Mouse (Mus musculus): ENCODE results near the gene Slc4a2. TPM values are rescaled to one million over a fixed set of nuclear protein-coding genes. Genes with fewer than 3 reads are reported as not detected.
A peak's percentile ranks its signal among the peaks of the same experiment; 100 is the strongest.

Gene Slc4a2
- total and polyA plus RNA-seq, 2 experiments: 15.4 to 40.4 TPM

DNA sequence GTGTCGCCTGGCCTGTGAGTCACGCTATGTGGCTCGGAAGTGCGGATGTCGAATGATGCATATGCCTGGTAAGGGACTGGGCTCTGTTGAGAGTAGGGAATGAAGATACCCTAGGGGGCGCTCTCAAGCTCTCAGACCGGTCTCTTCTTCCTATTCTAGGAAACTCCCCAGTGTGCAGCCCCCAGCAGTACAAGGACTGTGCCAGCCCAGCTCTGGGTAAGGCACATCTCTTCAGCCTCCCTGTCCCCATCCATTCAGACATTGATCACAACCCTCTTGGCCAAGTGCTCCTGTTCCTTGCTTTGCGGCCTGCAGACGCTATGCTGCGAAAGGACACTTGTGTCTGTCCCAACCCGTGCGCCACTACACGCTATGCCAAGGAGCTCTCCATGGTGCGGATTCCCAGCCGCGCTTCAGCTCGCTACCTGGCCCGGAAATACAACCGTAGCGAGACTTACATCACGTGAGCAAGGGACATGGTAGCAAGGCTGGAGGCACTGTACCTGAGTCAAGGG, 7.4 kb upstream of the Slc4a2 start:
- H3K79me2 ChIP-seq (ENCODE audit: control insufficient read depth, insufficient read depth, low read length): no peaks in the 10 kb centered on the region
- TF ChIP-seq CTCF (IDR thresholded peaks at IDR 0.05; ENCODE audit: low read depth, low read length) (peak; percentile 62), POLR2A (IDR thresholded peaks at IDR 0.05; ENCODE audit: extremely low read depth, insufficient read depth, low read length) (no peak)
- no peak overlapping the region for H3K27ac ChIP-seq (replicated peaks; ENCODE audit: insufficient read depth, low read depth, low read length)
- H3K27me3 ChIP-seq (ENCODE audit: control insufficient read depth, insufficient read depth, low read length): no peaks in the 10 kb centered on the region
- H3K4me3 ChIP-seq (ENCODE audit: insufficient read depth, low read depth, low read length): no peak overlapping the region
- no peaks in the 10 kb centered on the region for H3K4me1 ChIP-seq (ENCODE audit: control insufficient read depth, insufficient read depth, low read length)
- H3K9ac ChIP-seq (ENCODE audit: low read depth, low read length): no peak overlapping the region
- 8% methylated on average over 21 of the region's 21 CpGs for WGBS
- peak; percentile 50 for DNase-seq (ENCODE audit: extremely low read depth, low read depth, low spot score)
- H3K36me3 ChIP-seq (ENCODE audit: control insufficient read depth, insufficient read depth, low read length): no peaks in the 10 kb centered on the region

DNA sequence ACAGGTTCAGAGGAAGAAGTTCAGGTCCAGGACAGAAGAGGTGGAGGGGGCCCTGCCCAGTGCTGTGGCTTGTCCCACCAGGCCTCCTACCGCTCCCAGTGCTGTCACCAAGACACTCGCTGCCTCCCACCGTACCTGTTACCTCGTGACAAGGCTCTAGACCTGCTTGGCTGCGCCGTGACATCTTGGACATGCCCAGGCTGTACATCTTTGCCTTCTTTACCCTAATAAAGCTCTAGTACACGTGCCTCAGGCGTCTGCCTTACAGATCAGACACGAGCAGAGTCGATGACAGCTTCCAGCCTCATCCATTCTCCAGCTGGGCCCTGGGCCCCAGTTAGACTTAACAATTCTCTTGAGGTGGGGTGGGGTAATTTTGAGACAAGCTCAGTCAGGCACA, 6.0 kb upstream of the Slc4a2 start:
- WGBS: 93% methylated on average over 10 of the region's 10 CpGs
- DNase-seq (ENCODE audit: extremely low read depth, low read depth, low spot score): no peak
- H3K36me3 ChIP-seq (ENCODE audit: control insufficient read depth, insufficient read depth, low read length): no peaks in the 10 kb centered on the region
- TF ChIP-seq POLR2A (IDR thresholded peaks at IDR 0.05; ENCODE audit: extremely low read depth, insufficient read depth, low read length) (no peak), CTCF (IDR thresholded peaks at IDR 0.05; ENCODE audit: low read depth, low read length) (no peak)
- no peaks in the 10 kb centered on the region for H3K27me3 ChIP-seq (ENCODE audit: control insufficient read depth, insufficient read depth, low read length)
- H3K27ac ChIP-seq (replicated peaks; ENCODE audit: insufficient read depth, low read depth, low read length): no peak overlapping the region
- no peak overlapping the region for H3K4me3 ChIP-seq (ENCODE audit: insufficient read depth, low read depth, low read length)
- H3K9ac ChIP-seq (ENCODE audit: low read depth, low read length): no peak overlapping the region
- no peaks in the 10 kb centered on the region for H3K4me1 ChIP-seq (ENCODE audit: control insufficient read depth, insufficient read depth, low read length)
- 0 out of 2 replicates have a peak, but pooled peaks cover under 1% of the 10 kb centered on the region for H3K79me2 ChIP-seq (ENCODE audit: control insufficient read depth, insufficient read depth, low read length)

DNA sequence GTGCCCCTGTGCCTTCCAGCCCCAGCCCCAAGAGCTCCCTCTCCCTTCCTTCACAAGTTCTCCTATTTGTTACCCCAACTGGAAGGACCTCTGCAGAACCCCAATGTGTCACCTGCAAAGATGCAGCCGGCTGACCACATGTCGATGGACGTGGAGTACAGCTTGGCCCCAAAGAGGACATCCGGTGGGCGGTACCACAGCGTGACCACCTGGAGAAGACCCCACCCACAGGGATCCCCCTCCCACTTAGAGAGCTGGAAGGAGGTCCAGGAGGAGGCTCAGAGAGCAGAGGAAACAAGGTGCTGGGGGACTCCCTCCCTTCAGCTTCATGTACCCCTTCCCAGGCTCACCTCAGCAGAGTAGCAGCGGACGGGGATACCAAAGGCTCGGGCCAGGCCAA, 3.3 kb upstream of the Slc4a2 start:
- no peak for DNase-seq (ENCODE audit: extremely low read depth, low read depth, low spot score)
- Histone ChIP-seq H3K4me1 (ENCODE audit: control insufficient read depth, insufficient read depth, low read length) (peaks cover 5% of the 10 kb centered on the region; the same call in 1 of the 2 replicates), H3K27ac (replicated peaks; ENCODE audit: insufficient read depth, low read depth, low read length) (no peak overlapping the region), H3K36me3 (ENCODE audit: control insufficient read depth, insufficient read depth, low read length) (no peaks in the 10 kb centered on the region), H3K9ac (ENCODE audit: low read depth, low read length) (no peak overlapping the region), H3K79me2 (ENCODE audit: control insufficient read depth, insufficient read depth, low read length) (peaks cover 2% of the 10 kb centered on the region; the same call in 1 of the 2 replicates), H3K4me3 (ENCODE audit: insufficient read depth, low read depth, low read length) (no peak overlapping the region), H3K27me3 (ENCODE audit: control insufficient read depth, insufficient read depth, low read length) (no peaks in the 10 kb centered on the region)
- TF ChIP-seq CTCF (IDR thresholded peaks at IDR 0.05; ENCODE audit: low read depth, low read length) (no peak), POLR2A (IDR thresholded peaks at IDR 0.05; ENCODE audit: extremely low read depth, insufficient read depth, low read length) (no peak)
- WGBS: 99% methylated on average over 9 of the region's 9 CpGs

DNA sequence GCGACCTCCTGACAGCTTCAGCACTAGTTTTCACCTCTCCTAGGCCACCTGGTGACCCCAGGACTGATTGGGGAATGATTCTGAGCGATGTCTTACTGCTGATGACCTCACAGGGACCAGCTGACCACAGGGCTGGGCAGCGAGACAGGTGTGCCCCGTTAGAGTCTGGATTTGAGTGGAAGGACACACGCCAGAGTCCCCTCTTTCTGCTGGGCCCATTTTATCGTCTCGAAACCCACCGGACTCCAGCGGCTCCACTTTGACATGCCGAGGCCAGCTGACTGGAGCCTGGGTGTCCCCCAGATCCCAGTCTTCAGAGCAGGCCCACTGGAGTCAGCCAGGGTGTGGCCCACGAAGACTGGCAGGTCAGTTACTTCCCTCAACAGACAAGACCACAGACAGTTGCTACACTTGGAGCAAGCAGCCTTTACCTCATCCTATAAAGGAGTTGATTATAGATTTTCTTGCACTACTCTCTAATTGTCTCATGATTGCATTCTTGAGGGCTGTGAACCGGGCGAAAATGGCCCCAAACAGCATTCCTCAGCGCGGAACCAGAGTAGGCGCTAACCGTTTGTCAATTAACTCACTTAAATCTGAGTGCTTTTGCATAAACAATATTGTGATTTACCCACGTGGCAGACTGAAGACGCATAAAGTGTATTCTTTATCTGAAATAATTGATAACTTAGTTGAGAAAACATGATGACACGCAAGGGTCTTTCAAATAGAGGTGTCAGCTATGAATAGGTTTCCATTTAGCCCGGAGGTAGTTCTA, 556 bp downstream of the Slc4a2 start:
- H3K27ac ChIP-seq (replicated peaks; ENCODE audit: insufficient read depth, low read depth, low read length): peak overlapping the region; percentile 87
- peak overlapping the region; percentile 95 for H3K9ac ChIP-seq (ENCODE audit: low read depth, low read length)
- peaks cover 6% of the 10 kb centered on the region; the same call in 1 of the 2 replicates for H3K79me2 ChIP-seq (ENCODE audit: control insufficient read depth, insufficient read depth, low read length)
- H3K36me3 ChIP-seq (ENCODE audit: control insufficient read depth, insufficient read depth, low read length): no peaks in the 10 kb centered on the region
- DNase-seq (ENCODE audit: extremely low read depth, low read depth, low spot score): peak; percentile 35
- no peaks in the 10 kb centered on the region for H3K27me3 ChIP-seq (ENCODE audit: control insufficient read depth, insufficient read depth, low read length)
- H3K4me1 ChIP-seq (ENCODE audit: control insufficient read depth, insufficient read depth, low read length): peaks cover 13% of the 10 kb centered on the region
- TF ChIP-seq CTCF (IDR thresholded peaks at IDR 0.05; ENCODE audit: low read depth, low read length): no peak
- no peak for TF ChIP-seq POLR2A (IDR thresholded peaks at IDR 0.05; ENCODE audit: extremely low read depth, insufficient read depth, low read length)
- WGBS: 8% methylated on average over 21 of the region's 21 CpGs
- peak overlapping the region; percentile 76 for H3K4me3 ChIP-seq (ENCODE audit: insufficient read depth, low read depth, low read length)

DNA sequence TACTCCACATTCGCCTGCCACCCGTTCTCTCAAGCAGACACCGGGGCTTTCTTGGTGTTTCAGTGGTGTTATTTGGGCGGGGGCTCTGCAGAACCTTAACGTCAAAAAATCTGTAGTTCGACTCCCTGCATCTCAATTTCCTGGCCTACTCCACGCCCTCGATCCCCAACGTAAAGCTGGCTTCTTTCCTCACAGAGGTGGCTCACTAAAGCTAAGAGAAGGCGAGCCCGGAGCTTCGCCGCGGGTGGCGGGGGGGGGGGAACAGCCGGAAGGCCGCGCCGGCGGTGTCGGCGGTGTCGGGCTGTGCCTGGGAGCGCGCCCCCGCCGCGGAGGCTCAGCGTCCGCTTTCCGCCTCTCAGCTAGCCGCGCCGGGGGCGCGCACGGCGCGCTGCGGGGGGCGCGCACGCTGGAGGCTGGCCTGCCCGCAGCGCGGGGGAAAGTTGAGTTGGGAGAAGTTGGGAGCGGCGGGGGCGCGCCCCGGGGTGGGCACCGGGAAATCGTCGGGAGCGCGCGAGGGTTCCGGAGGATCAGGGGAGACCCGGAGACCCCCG, 1.3 kb downstream of the Slc4a2 start:
- peak overlapping the region; percentile 76 for H3K4me3 ChIP-seq (ENCODE audit: insufficient read depth, low read depth, low read length)
- H3K27me3 ChIP-seq (ENCODE audit: control insufficient read depth, insufficient read depth, low read length): no peaks in the 10 kb centered on the region
- peak overlapping the region; percentile 95 for H3K9ac ChIP-seq (ENCODE audit: low read depth, low read length)
- H3K27ac ChIP-seq (replicated peaks; ENCODE audit: insufficient read depth, low read depth, low read length): peak overlapping the region; percentile 87
- under 1% methylated on average over 56 of the region's 60 CpGs for WGBS
- H3K4me1 ChIP-seq (ENCODE audit: control insufficient read depth, insufficient read depth, low read length): peaks cover 13% of the 10 kb centered on the region
- peaks cover 6% of the 10 kb centered on the region; the same call in 1 of the 2 replicates for H3K79me2 ChIP-seq (ENCODE audit: control insufficient read depth, insufficient read depth, low read length)
- H3K36me3 ChIP-seq (ENCODE audit: control insufficient read depth, insufficient read depth, low read length): no peaks in the 10 kb centered on the region
- TF ChIP-seq POLR2A (IDR thresholded peaks at IDR 0.05; ENCODE audit: extremely low read depth, insufficient read depth, low read length) (peak; percentile 57; the same call in 1 of the 2 replicates), CTCF (IDR thresholded peaks at IDR 0.05; ENCODE audit: low read depth, low read length) (no peak)
- peak; percentile 37 for DNase-seq (ENCODE audit: extremely low read depth, low read depth, low spot score)

Measured in liver, adult 2 months (tissue).